Mouse (Mus musculus) kidney, postnatal 0 days (tissue): ENCODE results near the gene Usp2. TPM values are rescaled to one million over a fixed set of nuclear protein-coding genes. Genes with fewer than 3 reads are reported as not detected.

ENCODE experiments used
- ATAC-seq: fragments of 200-750 bp; cut with Nextera tagmentation; replicated peaks from 2 replicates; pipeline ENCODE4 v1.8.0; 2017; ENCODE audit warnings: low read depth, moderate number of reproducible peaks, moderate TSS enrichment, moderate library complexity; ENCODE audit not compliant: low FRiP score
- DNase-seq: peaks from one replicate; pipeline ENCODE4 v3.0.0-alpha.2; 2016; ENCODE audit warnings: low spot score
- H3K27ac ChIP-seq: fragments of 300-500 bp; sonication (generic); 2 replicates; pipeline ENCODE4 v1.5.1; 2014; ENCODE audit warnings: mild to moderate bottlenecking
- H3K27me3 ChIP-seq: fragments of 300-500 bp; sonication (generic); 2 replicates; pipeline ENCODE4 v1.6.1; 2014; ENCODE audit warnings: low read length, mixed read lengths; ENCODE audit not compliant: insufficient read depth
- H3K36me3 ChIP-seq: fragments of 300-500 bp; sonication (generic); 2 replicates; pipeline ENCODE4 v1.6.1; 2014; ENCODE audit warnings: low read length, mixed read lengths; ENCODE audit not compliant: insufficient read depth
- H3K4me1 ChIP-seq: fragments of 300-500 bp; sonication (generic); replicated peaks from 2 replicates; pipeline ENCODE4 v1.6.1; 2014; ENCODE audit warnings: antibody characterized with exemption, low read length, mixed read lengths; ENCODE audit not compliant: insufficient read depth
- H3K4me2 ChIP-seq: fragments of 300-500 bp; sonication (generic); 2 replicates; pipeline ENCODE4 v1.6.1; 2014; ENCODE audit warnings: mild to moderate bottlenecking, low read length, moderate library complexity, mixed read lengths
- H3K4me3 ChIP-seq: fragments of 300-500 bp; sonication (generic); replicated peaks from 2 replicates; pipeline ENCODE4 v1.5.1; 2014; ENCODE audit warnings: low read depth, low read length
- H3K9ac ChIP-seq: fragments of 300-500 bp; sonication (generic); 2 replicates; pipeline ENCODE4 v1.6.1; 2014; ENCODE audit warnings: low read depth, low read length
- H3K9me3 ChIP-seq: fragments of 300-500 bp; sonication (generic); replicated peaks from 2 replicates; pipeline ENCODE4 v1.6.1; 2016; ENCODE audit warnings: low read length, inconsistent platforms, mixed read lengths
- CTCF ChIP-seq: IDR thresholded peaks from 2 replicates; pipeline ENCODE4 v1.5.1; 2016; ENCODE audit warnings: antibody characterized with exemption, low read depth, mild to moderate bottlenecking, moderate library complexity
- WGBS: fragments of 180-500 bp; shearing (Covaris S2); extraction: QIAGEN DNeasy Blood & Tissue Kit; methylation state at CpG from one replicate; pipeline ENCODE4 v1.1.7; 2014; 5-methylcytosine and 5-hydroxymethylcytosine counted together
- polyA plus RNA-seq: library from polyadenylated mRNA; unstranded; fragments of >200 nt; fragmentation: Nextera tagmentation; extraction: Ambion mirVana; gene quantifications from 2 replicates; pipeline ENCODE4 v1.2.1, GENCODE M21; 2015

Usp2 gene
- polyA plus RNA-seq, 1 experiment from 2014 or later = 62.9 TPM

- TF ChIP-seq CTCF = no peak
- Histone ChIP-seq H3K4me3 (no peak overlapping the region), H3K9ac (no peak overlapping the region), H3K9me3 (no peaks in the 10 kb centered on the region), H3K4me2 (no peak overlapping the region), H3K27ac (no peak overlapping the region), H3K36me3 (no peaks in the 10 kb centered on the region), H3K27me3 (no peaks in the 10 kb centered on the region), H3K4me1 (no peaks in the 10 kb centered on the region)
- DNase-seq (no peak), ATAC-seq (no peak)
- WGBS = 94% methylated on average over 4 of the region's 4 CpGs
Measured at GRCm38 (mm10) chr9:44030646-44031045, 36.2 kb upstream of the Usp2 start.

GRCm38 (mm10) chr9:44031079-44031478, 35.7 kb upstream of the Usp2 start:
- 86% methylated on average over 5 of the region's 5 CpGs for WGBS
- no peak for TF ChIP-seq CTCF
- ATAC-seq = no peak
- H3K4me1 ChIP-seq = no peaks in the 10 kb centered on the region
- no peak overlapping the region for H3K27ac ChIP-seq
- no peaks in the 10 kb centered on the region for H3K36me3 ChIP-seq
- DNase-seq = no peak
- H3K4me2 ChIP-seq = no peak overlapping the region
- no peak overlapping the region for H3K4me3 ChIP-seq
- no peak overlapping the region for H3K9ac ChIP-seq
- no peaks in the 10 kb centered on the region for H3K9me3 ChIP-seq
- H3K27me3 ChIP-seq = no peaks in the 10 kb centered on the region

GRCm38 (mm10) chr9:44031946-44032345, 34.9 kb upstream of the Usp2 start:
- Histone ChIP-seq H3K4me1 (no peaks in the 10 kb centered on the region), H3K9ac (no peak overlapping the region), H3K27me3 (no peaks in the 10 kb centered on the region), H3K4me2 (no peak overlapping the region), H3K9me3 (no peaks in the 10 kb centered on the region), H3K36me3 (no peaks in the 10 kb centered on the region), H3K27ac (no peak overlapping the region), H3K4me3 (no peak overlapping the region)
- ATAC-seq = no peak
- no peak for DNase-seq
- 78% methylated on average over 4 of the region's 4 CpGs for WGBS
- TF ChIP-seq CTCF = no peak

- H3K27me3 ChIP-seq = no peaks in the 10 kb centered on the region
- WGBS = 93% methylated on average over 5 of the region's 5 CpGs
- ATAC-seq = no peak
Measured at GRCm38 (mm10) chr9:44033317-44033716, 33.5 kb upstream of the Usp2 start.

GRCm38 (mm10) chr9:44033957-44034727, 32.7 kb upstream of the Usp2 start:
- H3K4me2 ChIP-seq = no peak overlapping the region
- no peak overlapping the region for H3K27ac ChIP-seq
- H3K4me1 ChIP-seq = no peaks in the 10 kb centered on the region
- H3K27me3 ChIP-seq = no peaks in the 10 kb centered on the region
- no peak for TF ChIP-seq CTCF
- DNase-seq = no peak
- no peaks in the 10 kb centered on the region for H3K36me3 ChIP-seq
- ATAC-seq = no peak
- no peaks in the 10 kb centered on the region for H3K9me3 ChIP-seq
- no peak overlapping the region for H3K9ac ChIP-seq
- no peak overlapping the region for H3K4me3 ChIP-seq
- 55% methylated on average over 13 of the region's 13 CpGs for WGBS

More at GRCm38 (mm10) chr9:44033317-44033716, 33.5 kb upstream of the Usp2 start:
- H3K4me2 ChIP-seq = no peak overlapping the region
- H3K4me1 ChIP-seq = no peaks in the 10 kb centered on the region
- no peak overlapping the region for H3K9ac ChIP-seq
- H3K27ac ChIP-seq = no peak overlapping the region
- no peaks in the 10 kb centered on the region for H3K36me3 ChIP-seq
- H3K4me3 ChIP-seq = no peak overlapping the region
- H3K9me3 ChIP-seq = no peaks in the 10 kb centered on the region
- DNase-seq = no peak
- TF ChIP-seq CTCF = no peak

GRCm38 (mm10) chr9:44037106-44037505, 29.7 kb upstream of the Usp2 start:
- H3K27ac ChIP-seq = no peak overlapping the region
- no peak for DNase-seq
- H3K9me3 ChIP-seq = no peaks in the 10 kb centered on the region
- no peak overlapping the region for H3K4me2 ChIP-seq
- H3K4me3 ChIP-seq = no peak overlapping the region
- no peaks in the 10 kb centered on the region for H3K36me3 ChIP-seq
- ATAC-seq = no peak
- no peak for TF ChIP-seq CTCF
- no peaks in the 10 kb centered on the region for H3K4me1 ChIP-seq
- 95% methylated on average over 5 of the region's 5 CpGs for WGBS
- no peak overlapping the region for H3K9ac ChIP-seq
- no peaks in the 10 kb centered on the region for H3K27me3 ChIP-seq
